Mouse (Mus musculus) lung, adult 18-20 months (tissue): ENCODE results near the gene Spag16.

Experiments used
- DNase-seq, 2 experiments: peaks; one replicate each; pipeline ENCODE4 v3.0.0; 2022; ENCODE audit warnings: mixed read lengths in 2 of 2

The Spag16 gene

DNA sequence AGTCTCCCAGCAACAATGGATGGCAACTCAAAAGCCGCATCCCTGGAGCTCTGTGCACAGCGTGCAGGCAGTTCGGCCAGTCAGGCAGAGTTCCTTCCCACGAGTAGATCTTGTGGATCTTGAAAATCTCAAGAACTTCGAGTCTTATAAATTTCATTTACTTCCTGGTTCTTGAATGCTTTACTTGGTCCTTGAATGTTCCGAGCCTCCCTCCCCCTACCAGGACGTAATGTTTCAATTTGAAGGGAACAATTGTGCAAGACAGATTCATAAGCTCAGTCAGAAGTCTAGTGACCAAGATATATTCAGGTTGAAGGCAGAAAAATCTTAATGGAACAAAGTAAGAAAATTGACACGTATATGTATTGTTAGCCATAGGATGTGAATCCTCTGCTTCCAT lies 277.9 kb downstream of the Spag16 start:
- peak in 1 of 2 experiments; percentile 19 for DNase-seq

DNA sequence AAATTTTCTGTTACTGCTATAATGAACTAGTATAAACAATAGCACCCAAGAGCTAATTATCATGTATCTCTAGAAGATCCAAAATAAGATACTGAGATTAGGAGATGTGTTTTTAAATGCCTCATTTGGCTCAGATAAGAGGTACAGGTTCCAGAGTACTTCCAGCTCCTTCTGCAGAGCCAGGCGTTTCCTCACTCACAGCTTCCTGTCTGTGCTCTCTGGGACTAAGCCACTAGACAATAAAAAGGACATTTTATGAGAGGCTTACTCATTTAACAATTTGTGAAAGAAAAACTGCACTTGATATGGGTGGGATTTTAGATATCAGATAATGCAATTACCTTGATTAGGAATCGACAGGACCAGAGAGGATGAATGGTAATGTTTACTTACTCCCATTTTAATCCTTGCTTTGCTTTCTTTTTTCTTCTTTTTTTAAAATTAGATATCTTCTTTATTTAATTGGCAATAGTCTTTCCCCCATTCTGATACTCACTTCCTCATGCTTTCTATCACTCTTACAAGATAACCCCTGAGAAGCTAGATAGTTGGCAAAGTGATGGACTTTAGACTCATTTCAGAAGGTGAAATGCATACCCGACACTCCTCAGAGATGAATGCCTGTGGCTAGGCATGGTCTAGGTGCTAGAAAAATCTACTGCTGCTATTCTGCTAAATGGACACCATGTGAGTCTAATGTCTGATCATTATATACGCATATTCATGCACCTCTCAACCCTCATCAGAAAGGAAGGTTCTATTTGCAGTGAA lies 289.6 kb downstream of the Spag16 start:
- no peak for DNase-seq

DNA sequence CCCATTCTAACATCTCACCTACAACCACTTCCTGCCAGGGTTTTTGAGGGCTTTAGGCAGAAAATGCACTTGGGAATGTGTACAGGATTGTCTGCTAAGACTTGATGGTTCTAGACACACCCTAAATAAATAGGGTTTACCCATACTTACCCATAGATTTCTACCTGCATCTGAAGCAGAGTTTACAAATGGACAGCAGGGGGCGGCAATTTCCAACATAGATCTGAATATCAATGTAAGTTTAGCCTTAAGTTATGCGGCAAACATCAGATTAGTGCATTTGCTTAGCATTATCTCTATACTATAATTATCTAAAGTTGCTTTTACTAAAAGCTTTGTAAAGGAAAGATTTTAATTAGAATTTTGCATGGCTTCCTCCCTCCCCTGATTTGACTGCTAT lies 301.3 kb downstream of the Spag16 start:
- DNase-seq, result peak in 1 of 2 experiments; percentile 1

DNA sequence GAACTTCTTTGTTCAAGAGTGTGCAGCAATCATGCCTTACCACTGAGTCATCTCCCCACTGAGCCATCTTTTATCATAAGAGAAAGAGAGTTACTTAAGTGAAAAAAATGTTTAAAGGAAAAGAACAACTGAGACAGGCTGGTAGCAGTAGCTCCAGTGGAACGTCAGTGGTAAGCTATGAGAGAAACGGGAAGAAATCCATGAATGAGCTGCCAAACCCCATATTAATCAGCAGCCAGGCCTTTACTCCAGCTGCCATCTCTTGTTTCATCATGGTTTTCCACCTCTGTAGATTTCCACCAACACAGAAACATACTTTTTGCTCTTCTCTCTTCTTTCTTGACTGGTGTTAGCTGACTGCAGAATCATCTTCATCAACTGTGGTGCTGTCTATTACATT lies 308.8 kb downstream of the Spag16 start:
- no peak for DNase-seq

DNA sequence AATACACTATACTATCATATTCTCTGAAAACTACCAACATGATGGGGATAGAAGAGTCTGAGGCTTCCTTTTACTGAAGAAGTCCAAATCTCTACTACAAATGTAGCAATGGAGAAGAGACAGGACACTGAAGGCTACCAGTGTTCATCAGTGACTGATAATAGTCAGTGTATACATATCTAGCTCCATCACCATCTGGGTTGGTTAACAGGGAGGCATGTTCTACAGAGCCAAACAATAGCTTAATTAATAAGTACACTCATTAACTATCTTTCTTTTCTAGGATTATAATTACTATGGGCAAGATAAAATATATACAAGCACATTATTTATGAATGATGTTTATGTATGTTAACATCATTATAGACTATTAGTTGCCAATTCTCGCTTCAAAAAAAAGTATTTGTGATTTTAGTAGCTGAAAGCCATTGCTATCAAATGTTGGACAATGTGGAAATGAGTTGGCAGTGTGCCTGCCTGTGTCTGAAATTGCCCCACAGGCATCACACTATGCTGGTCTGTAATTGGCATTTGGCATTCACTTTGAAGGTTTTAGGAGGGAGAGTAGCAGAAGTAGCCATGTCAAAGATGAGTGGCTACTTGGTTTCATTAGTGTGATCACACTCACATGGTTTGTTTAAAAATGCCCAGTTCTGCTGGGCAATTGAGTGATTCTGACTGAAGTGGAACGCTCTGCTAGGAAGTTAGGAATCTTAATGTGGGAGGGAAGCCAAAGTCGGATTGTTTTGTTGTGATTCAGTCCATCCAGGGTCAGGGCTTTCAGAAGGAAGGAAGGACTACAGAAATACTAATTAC lies 338.8 kb downstream of the Spag16 start:
- DNase-seq, result no peak

DNA sequence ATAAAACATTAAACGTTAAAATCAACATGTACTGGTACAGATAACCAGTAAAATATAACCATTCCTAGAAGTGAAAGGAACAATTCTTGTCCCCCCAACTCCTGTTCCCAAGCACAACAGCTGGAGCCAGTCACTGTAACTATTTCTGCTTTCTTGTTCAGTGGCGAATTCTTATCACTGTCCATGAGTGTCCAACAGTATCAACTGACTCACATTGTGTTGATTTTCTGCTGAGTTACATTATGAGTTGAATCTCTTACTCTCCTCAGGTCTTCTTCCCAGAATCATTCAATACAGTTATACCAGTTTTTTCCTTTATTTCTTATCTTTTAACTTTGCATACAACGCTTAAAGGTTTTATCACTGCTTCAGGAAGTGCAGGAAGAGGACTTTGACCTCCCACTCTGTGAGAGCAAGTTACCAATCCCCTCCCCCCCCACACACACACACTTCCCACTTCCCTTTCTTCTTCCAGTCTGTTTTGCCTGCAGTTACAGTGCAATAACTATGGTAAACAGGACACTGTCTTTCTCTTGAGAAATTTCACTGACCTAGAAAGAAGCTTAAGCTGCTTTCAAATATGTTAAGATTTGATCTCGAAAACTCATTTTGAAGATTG lies 353.5 kb downstream of the Spag16 start:
- DNase-seq, result no peak

DNA sequence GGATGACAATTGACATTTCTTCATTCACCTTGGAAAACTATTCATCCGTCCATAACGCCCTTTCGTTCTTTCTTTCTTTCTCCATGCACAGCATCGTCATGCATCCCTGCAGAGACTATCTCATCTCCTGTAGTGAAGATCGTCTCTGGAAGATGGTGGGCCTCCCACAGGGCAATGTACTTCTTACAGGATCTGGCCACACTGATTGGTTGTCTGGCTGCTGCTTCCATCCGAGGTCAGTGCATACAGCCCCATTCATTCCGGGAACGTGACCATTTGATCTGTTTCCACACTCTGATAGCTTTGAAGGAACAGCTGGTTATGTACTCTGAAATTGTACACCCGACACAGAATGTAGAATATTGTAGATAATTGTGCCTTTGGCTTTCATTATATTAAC lies 438.0 kb downstream of the Spag16 start:
- no peak for DNase-seq

DNA sequence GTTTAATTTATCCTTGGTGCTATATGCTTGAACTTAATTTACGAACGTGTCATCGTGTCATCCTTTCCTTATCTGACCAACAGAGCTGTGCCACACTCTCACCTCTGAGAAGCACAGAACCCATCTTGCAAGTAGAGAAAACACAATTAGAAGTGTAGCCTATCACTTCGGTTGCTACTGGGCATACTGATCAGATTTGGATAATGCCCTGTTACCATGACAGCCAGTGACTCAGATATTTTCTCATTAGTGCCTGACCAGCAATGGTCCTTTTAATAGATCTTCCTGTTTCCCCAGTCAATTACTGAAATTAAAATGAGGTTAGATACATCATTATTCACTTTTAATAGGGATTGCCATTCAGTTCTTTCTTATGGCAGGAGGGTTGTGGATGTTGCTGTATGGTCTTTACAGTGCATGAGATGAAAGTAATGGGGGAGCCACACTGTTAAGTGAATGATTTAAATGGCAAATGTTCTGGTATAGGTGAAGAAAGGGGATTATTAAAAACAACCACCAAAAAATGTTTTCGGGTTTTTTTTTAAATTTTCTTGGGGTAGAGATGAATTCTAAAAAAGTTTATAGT lies 439.2 kb downstream of the Spag16 start:
- DNase-seq, result no peak

DNA sequence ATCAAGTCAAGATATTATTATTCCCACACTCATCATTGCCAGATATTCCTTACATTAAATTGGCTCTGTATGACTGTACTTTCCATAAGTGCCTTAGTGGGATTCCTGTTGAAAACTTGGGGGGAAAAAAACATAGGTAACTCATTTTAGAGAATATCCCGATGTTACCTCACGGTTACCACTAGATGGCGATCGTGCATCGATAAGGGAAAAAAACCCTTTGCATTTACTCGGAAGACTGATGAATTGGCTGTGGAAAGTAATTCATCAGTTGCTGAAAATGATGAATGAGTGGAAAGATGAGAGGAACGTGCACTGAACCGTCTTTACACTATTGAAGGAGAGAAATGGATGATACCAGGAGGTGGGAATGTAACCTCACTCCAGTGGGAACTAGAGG lies 443.4 kb downstream of the Spag16 start:
- DNase-seq, result no peak

DNA sequence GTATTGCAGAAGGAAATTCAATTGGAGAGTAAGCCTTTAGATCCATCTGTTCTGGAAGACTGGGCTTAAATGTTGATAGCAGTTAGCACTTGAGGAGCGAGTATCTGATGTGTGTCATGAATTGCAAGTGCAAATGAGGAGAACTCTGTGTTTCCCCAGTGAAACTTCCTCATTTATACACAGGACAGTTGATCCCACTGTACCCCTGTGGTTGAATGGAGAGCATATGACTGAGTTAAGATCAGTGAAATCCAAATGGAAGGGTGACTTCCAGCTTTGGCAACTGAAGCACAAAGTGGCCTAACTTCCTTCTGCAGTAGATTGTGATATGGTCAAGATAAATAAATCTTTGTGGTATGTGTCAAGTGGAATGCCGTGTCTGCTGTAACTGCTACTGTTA lies 446.0 kb downstream of the Spag16 start:
- DNase-seq, result no peak

DNA sequence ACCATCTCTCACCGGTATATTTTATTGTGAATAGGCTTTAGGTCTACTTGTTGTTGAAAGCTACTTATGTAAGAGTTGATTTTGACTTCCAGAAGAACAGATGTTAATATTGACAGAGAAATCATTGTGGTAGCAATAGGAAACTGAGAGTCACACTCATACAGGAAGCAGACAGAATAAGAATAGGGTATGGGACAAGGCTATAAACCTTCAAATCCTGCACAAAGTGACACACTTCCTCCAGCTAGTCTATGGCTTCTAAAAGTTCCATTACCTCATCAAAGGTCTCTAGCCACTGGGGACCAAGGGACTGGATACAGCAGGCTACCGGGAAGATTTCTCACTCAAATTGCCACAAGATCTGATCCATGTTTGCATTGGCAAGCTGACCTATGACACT lies 452.5 kb downstream of the Spag16 start:
- DNase-seq, result no peak

DNA sequence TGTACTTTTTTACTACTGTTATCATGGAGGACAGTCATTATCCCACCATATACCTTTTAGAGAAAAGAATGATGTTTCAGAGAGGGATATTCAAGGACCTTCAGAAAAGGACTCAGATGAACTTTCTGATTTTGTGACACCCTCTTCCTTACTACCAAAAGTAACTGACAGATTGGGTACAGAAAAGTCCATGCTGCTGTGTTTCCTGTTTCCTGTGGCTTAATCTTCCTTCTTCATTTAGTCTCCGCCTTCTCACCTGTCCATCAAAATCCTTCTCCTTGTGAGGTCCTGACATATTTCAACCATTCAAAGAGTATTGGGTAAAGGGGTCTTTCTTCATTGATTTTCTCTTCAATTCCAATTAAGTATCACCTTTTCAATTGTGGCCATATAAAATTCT lies 456.6 kb downstream of the Spag16 start:
- no peak for DNase-seq

DNA sequence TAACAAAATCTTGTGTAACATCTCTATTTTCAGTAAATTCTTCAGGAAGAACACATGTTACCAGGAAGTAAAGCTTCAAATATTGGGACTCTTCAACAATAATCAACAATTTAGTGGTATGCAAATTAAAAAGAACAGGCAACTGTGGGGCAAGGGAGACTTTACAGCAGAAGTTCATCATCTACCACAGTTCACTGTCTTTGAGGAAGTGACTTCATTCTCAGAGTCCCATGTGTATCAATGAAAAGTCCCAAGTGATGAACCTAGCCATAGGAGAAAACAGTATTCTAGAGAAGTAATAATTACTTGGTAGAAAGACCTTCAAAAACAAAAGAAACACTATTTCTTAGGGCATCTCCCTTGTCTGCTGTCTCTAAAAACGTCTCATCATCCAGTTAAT lies 457.4 kb downstream of the Spag16 start:
- DNase-seq, result no peak

DNA sequence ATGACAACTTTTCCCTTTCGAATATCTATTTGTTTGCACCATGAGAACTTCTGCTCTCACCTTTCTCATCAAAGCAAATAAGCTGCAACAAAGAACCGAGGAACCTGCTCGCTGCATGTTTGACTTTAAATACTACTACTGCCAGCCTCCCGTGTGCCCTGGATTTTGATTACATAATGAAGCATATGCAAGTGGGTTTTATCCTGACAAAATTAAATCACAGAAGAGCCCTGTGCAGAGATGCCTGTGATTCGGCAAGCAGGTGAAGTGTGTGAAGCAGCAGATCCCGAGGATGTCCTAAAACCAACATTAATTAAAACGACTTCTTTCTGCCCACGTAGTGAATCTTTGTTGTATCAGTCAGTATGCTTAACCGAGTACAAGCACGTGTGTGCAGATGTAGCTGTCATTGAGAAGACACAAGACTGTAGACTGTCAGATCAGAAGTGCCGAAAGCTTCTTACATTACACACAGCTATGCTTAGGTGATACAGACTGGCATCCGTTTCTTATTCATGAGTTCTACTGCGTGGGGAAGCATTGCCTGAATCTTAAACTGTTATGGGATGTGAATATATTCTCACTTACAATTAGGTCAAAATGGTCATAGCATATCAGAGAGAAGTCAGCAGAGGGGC lies 489.5 kb downstream of the Spag16 start:
- DNase-seq, result no peak

DNA sequence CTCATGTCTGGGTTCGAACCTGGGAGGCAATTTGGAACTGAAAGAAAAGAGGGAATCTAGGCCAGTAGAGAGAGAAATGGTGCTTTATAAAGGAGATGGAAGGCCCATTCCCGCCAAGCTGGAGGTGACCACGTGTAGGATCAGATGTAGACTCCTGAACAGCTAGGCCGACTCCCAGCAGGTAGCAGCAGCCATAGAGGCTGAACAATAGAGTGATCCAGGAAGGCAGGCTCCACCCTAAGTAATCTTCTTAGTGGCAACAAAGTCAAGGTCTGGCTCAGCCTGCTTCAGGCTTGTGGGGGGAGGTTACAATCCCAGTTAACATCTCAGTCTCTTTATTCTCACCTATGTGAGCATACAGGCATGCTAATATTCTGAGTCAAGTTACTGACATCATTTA lies 494.2 kb downstream of the Spag16 start:
- no peak for DNase-seq

DNA sequence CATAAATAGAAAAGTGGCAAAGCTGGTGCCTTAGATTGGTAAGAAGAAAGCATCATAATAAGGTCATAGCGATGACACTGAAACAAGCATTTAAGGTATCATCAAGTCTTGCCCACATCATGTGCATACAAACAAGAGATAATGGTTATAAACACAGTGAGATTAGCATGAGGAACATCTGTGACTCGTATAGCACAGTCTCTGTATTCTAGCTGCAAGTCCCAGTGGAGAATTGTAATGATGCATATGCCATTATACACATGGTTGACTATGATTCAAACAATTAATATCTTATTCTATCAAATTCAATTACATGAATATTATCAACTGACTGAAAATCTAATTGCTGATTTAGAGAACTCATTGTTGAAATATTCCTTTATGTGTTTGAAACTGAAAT lies 519.4 kb downstream of the Spag16 start:
- DNase-seq, result no peak

DNA sequence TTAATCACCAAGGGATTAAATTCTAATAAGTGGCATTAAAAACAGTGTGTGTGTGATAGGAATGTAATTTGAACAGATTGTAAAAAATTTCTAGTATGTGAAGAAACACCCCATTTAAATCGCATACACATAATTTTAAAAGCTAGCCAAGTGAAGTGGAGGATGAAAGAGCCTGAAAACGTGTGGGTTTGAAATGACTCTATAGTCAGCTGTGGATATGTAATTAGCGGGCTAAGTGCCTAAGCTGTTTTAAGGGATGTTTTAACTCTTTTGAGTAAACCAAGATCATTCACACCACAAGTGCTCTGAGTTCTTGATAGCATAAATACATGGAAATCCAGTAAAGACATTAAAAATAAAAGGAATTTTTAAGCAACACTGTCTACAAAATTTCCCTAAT lies 524.6 kb downstream of the Spag16 start:
- no peak for DNase-seq

DNA sequence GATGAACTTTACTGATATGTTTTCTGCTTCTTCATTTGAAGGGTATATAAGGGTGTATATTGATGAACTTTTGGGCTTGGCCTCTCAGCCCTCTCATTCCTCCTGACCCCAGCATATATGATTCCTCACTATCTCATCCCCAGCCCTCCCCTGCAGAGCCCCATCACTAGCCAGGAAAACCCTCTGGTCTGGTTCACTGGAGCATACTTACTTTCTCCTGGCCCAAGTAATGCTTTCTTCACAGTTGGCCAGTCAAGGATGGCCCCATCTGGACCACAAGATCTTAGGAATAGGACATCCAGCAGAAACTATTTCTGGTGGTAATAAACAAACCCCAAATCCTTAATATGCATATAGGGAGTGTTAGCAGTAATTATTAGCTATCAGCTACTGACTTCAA lies 527.2 kb downstream of the Spag16 start:
- no peak for DNase-seq

DNA sequence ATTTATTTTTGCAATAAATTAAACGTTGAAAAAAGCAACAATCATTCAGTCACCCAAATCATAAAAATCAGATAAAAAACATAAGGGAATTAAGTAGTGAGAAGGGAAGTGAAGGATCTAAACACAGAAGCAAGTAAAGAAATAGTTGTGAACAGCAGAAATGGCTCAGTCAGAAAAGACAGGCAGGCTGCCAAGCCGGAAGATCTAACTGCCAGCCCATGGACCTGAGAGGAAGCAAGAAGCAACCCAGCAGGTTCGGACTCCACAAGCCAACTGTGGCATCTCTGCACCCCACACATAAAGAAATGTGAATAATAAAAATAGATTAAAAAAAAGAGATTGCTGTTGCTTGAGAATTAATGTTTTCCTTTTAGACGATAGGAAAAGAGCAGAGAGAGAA lies 545.0 kb downstream of the Spag16 start:
- no peak for DNase-seq

DNA sequence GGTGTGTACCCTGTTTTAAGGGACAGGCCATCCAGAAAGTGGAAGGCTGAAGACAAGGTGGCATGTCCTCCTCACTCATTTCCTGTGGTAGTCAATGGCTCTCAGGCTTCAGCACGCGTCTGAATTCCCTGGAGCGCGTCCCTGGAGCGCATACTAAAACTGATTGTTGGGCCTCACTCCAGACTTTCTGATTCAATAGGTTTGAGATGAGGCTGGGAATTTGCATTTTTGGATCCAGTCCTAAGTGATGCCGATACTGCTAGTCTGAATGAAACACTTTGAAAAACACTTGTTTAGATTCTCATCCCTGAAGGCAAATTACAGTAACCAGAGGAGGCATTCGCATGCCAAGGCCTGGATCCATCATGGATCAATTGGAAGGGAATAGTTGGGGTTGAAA lies 553.3 kb downstream of the Spag16 start:
- DNase-seq, result no peak

DNA sequence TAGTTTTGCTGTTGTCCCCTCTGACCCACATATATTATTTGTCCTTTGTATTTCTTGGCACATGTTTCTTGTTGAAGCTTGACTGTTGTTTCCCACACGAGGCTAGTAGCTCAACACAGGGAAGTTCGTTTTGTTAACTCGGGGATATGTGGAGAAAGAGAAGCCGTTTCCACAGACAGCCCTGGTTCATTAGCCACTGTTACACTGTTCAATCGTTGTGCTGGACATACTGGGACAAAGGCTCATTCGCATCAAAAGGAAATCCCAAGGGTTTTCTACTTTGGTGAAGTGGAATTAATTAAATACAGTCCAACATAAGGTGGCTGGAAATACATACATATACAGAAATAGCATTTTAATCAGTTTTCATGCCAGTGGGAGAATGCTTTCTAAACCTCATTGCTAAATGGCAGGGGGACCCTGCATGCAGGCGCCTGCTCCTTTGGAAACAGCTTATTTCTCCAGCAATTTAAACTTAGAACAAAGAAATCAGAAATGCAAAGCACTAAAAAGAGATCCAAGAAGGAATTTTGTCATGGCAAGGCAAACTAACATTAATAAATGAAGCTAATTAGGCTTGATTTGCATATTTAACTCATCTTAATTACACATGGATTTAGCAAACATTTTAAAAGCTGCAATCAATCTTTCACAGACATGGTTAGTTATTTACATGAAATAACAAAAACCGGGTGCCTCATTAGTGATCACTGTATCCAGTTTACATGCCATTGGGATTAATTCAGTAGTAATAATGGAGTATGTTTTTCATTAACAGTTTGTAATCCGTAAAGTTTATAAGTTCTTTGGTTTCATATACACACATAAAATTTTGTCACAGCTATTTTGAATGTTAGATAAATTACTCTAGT lies 615.7 kb downstream of the Spag16 start:
- DNase-seq, result no peak

DNA sequence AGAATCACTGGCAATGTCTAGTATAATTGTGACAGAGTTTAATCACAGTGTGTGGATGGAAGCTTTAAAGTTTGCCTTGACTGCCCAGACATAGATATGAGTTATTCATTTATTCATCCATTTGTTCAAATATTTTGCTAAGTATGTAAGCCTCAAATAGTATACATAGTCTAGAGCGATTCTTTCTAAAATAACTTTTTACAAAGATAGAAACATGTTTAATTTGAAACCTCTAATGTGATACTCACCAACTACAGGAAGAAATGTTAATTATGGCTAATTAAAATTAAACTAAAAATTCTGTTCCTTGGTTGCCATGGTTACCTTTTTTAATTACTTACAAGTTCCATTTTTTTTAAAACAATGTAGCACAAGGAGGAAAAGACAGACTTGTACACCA lies 653.1 kb downstream of the Spag16 start:
- DNase-seq, result no peak
